Comparison of ENCODE assay signal across 15 mouse cellular contexts in genomic region chr12:51241131-51241781, GRCm38 (mm10).
DNase-seq lines count a peak whose midpoint lies in the region; ATAC-seq lines count a peak whose summit lies in the region.
"Had no signal": no experiment of that assay in that cellular context is flagged by ENCODE, and none has a peak within 500 bp of the region (broad histone marks: within the 10 kb centered on the region; RNA-seq: fewer than 3 reads in every experiment).

No protein-coding gene starts in this region.

- no peak overlapping the region for H3K9ac ChIP-seq in forebrain, embryonic 15.5 days (replicated peaks)
- H3K9ac ChIP-seq in neural tube, embryonic 15.5 days (replicated peaks) = no peak overlapping the region
- H3K9ac ChIP-seq: liver, embryonic 12.5 days had no signal

- no peaks in the 10 kb centered on the region for H3K4me1 ChIP-seq in forebrain, embryonic 15.5 days
- H3K4me1 ChIP-seq in forebrain, embryonic 10.5 days = no peaks in the 10 kb centered on the region
- no peaks in the 10 kb centered on the region for H3K4me1 ChIP-seq in neural tube, embryonic 15.5 days
- no peaks in the 10 kb centered on the region for H3K4me1 ChIP-seq in heart, embryonic 10.5 days
- H3K4me1 ChIP-seq: liver, embryonic 12.5 days; megakaryocyte, embryonic 14.5 days had no signal

- H3K27ac ChIP-seq in forebrain, embryonic 15.5 days (replicated peaks) = peak overlapping the region; percentile 89
- no peak overlapping the region for H3K27ac ChIP-seq in forebrain, embryonic 10.5 days
- H3K27ac ChIP-seq in neural tube, embryonic 15.5 days (replicated peaks) = no peak overlapping the region
- no peak overlapping the region for H3K27ac ChIP-seq in heart, embryonic 10.5 days
- H3K27ac ChIP-seq: hindbrain, postnatal 0 days; liver, embryonic 12.5 days had no signal

- no peaks in the 10 kb centered on the region for H3K27me3 ChIP-seq in forebrain, embryonic 15.5 days
- no peaks in the 10 kb centered on the region for H3K27me3 ChIP-seq in forebrain, embryonic 10.5 days (ENCODE audit: poor library complexity, severe bottlenecking)
- H3K27me3 ChIP-seq in neural tube, embryonic 15.5 days (replicated peaks) = no peaks in the 10 kb centered on the region
- H3K27me3 ChIP-seq in heart, embryonic 10.5 days (ENCODE audit: insufficient read depth, poor library complexity, severe bottlenecking) = no peaks in the 10 kb centered on the region
- H3K27me3 ChIP-seq: liver, embryonic 12.5 days; megakaryocyte, embryonic 14.5 days had no signal

- H3K4me3 ChIP-seq in forebrain, embryonic 15.5 days = no peak overlapping the region
- H3K4me3 ChIP-seq in forebrain, embryonic 10.5 days = no peak overlapping the region
- no peak overlapping the region for H3K4me3 ChIP-seq in neural tube, embryonic 15.5 days (replicated peaks)
- H3K4me3 ChIP-seq in heart, embryonic 10.5 days = no peak overlapping the region
- H3K4me3 ChIP-seq: liver, embryonic 12.5 days; megakaryocyte, embryonic 14.5 days had no signal

- no peak overlapping the region; the same call in 1 of the 2 replicates for H3K4me2 ChIP-seq in forebrain, embryonic 15.5 days (replicated peaks)
- no peak overlapping the region for H3K4me2 ChIP-seq in neural tube, embryonic 15.5 days
- H3K4me2 ChIP-seq: liver, embryonic 12.5 days had no signal

- peak; percentile 90 for ATAC-seq in forebrain, embryonic 15.5 days (replicated peaks)
- ATAC-seq in frontal cortex, adult (ENCODE audit: low TSS enrichment) = peak; percentile 88
- no peak for ATAC-seq in neural tube, embryonic 15.5 days (ENCODE audit: low FRiP score)
- ATAC-seq: hindbrain, postnatal 0 days; liver, embryonic 12.5 days had no signal

- H3K9me3 ChIP-seq in forebrain, embryonic 15.5 days = no peaks in the 10 kb centered on the region
- H3K9me3 ChIP-seq in forebrain, embryonic 10.5 days = no peaks in the 10 kb centered on the region
- no peaks in the 10 kb centered on the region for H3K9me3 ChIP-seq in neural tube, embryonic 15.5 days (replicated peaks)
- H3K9me3 ChIP-seq in heart, embryonic 10.5 days = no peaks in the 10 kb centered on the region
- H3K9me3 ChIP-seq: liver, embryonic 12.5 days; megakaryocyte, embryonic 14.5 days had no signal

- no peaks in the 10 kb centered on the region for H3K36me3 ChIP-seq in forebrain, embryonic 15.5 days
- H3K36me3 ChIP-seq in forebrain, embryonic 10.5 days (replicated peaks) = no peaks in the 10 kb centered on the region
- no peaks in the 10 kb centered on the region for H3K36me3 ChIP-seq in neural tube, embryonic 15.5 days
- no peaks in the 10 kb centered on the region for H3K36me3 ChIP-seq in heart, embryonic 10.5 days
- H3K36me3 ChIP-seq: liver, embryonic 12.5 days had no signal

- 57% methylated on average over 7 of the region's 7 CpGs for WGBS in forebrain, embryonic 15.5 days
- WGBS in forebrain, embryonic 10.5 days = 88% methylated on average over 7 of the region's 7 CpGs
- WGBS in neural tube, embryonic 15.5 days = 81% methylated on average over 7 of the region's 7 CpGs
- WGBS in heart, embryonic 10.5 days = 86% methylated on average over 7 of the region's 7 CpGs

- DNase-seq in forebrain, embryonic 10.5 days (ENCODE audit: extremely low spot score, low spot score) = no peak
- peak; percentile 13 to 37 for DNase-seq in layer of hippocampus, postnatal 14 days (ENCODE audit: low spot score in 2 of 2)
- peak; percentile 16 to 19 for DNase-seq in right cerebral cortex, postnatal 36 days (ENCODE audit: low spot score in 2 of 2)
- no peak for DNase-seq in Muller cell, postnatal 12 days (ENCODE audit: inconsistent ontology term)
- DNase-seq in heart, embryonic 10.5 days (ENCODE audit: low spot score) = no peak
- DNase-seq: adrenal gland, postnatal 14 days; B cell, adult 2 months; heart, postnatal 14 days; thymus, postnatal 4 days had no signal

Comparison
In these comparisons a context has a peak if more than half of its experiments do, and no peak if none do; other contexts are left out.
1. DNase-seq: peak in layer of hippocampus, postnatal 14 days (2 of 2) and right cerebral cortex, postnatal 36 days (2 of 2); none in forebrain, embryonic 10.5 days (single experiment), Muller cell, postnatal 12 days (single experiment) and heart, embryonic 10.5 days (single experiment).